Mouse (Mus musculus): Measurements from ENCODE around the gene Dnmt3l.

GRCm38 (mm10) chr10:78005791-78006438, 35.8 kb upstream of the Dnmt3l start:
- TF ChIP-seq MAFK (IDR thresholded peaks at IDR 0.05; ENCODE audit: insufficient read depth, low read depth, low read length) (no peak), HCFC1 (IDR thresholded peaks at IDR 0.05; ENCODE audit: borderline replicate concordance, insufficient read depth, low read length) (no peak), ZC3H11A (IDR thresholded peaks at IDR 0.05; ENCODE audit: borderline replicate concordance, low read depth, low read length) (no peak), ZNF384 (IDR thresholded peaks at IDR 0.05; ENCODE audit: low read depth, low read length) (no peak), CHD2 (IDR thresholded peaks at IDR 0.05; ENCODE audit: low read depth, low read length) (no peak)

Measured in ES-E14 (cell line).